Mouse (Mus musculus) MEL (cell line): Measurements from ENCODE around the gene Map2k5. TPM values are rescaled to one million over a fixed set of nuclear protein-coding genes. Genes with fewer than 3 reads are reported as not detected.

ENCODE experiments used
- DNase-seq: peaks from one replicate; pipeline ENCODE4 v3.0.0; 2011; ENCODE audit warnings: low read depth, low spot score
- H3K27ac ChIP-seq: 2 replicates; pipeline ENCODE4 v1.5.1; 2012; ENCODE audit warnings: low read depth, mild to moderate bottlenecking, control low read depth, low read length, moderate library complexity; ENCODE audit not compliant: control insufficient read depth
- H3K27me3 ChIP-seq, 2 experiments: fragments of 150-350 bp in 1 of 2; sonication (generic) in 1 of 2; 2 replicates each; pipeline ENCODE4 v1.6.1; 2012; ENCODE audit warnings: low read length in 2 of 2, mild to moderate bottlenecking in 2 of 2, improper control_type of control experiment in 1 of 2, moderate library complexity in 1 of 2; ENCODE audit not compliant: insufficient read depth in 2 of 2, control insufficient read depth in 1 of 2
- H3K36me3 ChIP-seq, 2 experiments: 2 replicates each; pipeline ENCODE4 v1.6.1; 2012 to 2014; ENCODE audit warnings: low read length in 2 of 2, improper control_type of control experiment in 1 of 2, inconsistent platforms in 1 of 2, mild to moderate bottlenecking in 1 of 2; ENCODE audit not compliant: insufficient read depth in 2 of 2, control insufficient read depth in 1 of 2
- H3K4me1 ChIP-seq, 2 experiments: fragments of 150-350 bp in 1 of 2; sonication (generic) in 1 of 2; 2 replicates each; pipeline ENCODE4 v1.6.1; 2012; ENCODE audit warnings: low read length in 2 of 2, improper control_type of control experiment in 1 of 2, mild to moderate bottlenecking in 1 of 2; ENCODE audit not compliant: insufficient read depth in 2 of 2, control insufficient read depth in 1 of 2
- H3K4me3 ChIP-seq, 2 experiments: fragments of 150-350 bp in 1 of 2; sonication (generic) in 1 of 2; 2 replicates each; pipeline ENCODE4 v1.5.1; 2012; ENCODE audit warnings: low read depth in 2 of 2, low read length in 2 of 2, mild to moderate bottlenecking in 2 of 2, moderate library complexity in 2 of 2, control low read depth in 1 of 2, improper control_type of control experiment in 1 of 2; ENCODE audit not compliant: control insufficient read depth in 1 of 2, insufficient read depth in 1 of 2
- H3K79me2 ChIP-seq: 2 replicates; pipeline ENCODE4 v1.6.1; 2012; ENCODE audit warnings: mild to moderate bottlenecking, low read length, moderate library complexity; ENCODE audit not compliant: control insufficient read depth, poor library complexity, insufficient read depth
- H3K9ac ChIP-seq: 2 replicates; pipeline ENCODE4 v1.6.1; 2012; ENCODE audit warnings: low read depth, mild to moderate bottlenecking, control low read depth, low read length, moderate library complexity; ENCODE audit not compliant: control insufficient read depth, poor library complexity, severe bottlenecking
- H3K9me3 ChIP-seq: fragments of 150-350 bp; sonication (generic); replicated peaks from 2 replicates; pipeline ENCODE4 v1.6.1; 2012; ENCODE audit warnings: mild to moderate bottlenecking, low read length, improper control_type of control experiment, moderate library complexity; ENCODE audit not compliant: insufficient read depth
- BHLHE40 ChIP-seq: IDR thresholded peaks from 2 replicates; pipeline ENCODE4 v1.6.1; 2012; ENCODE audit warnings: low read depth, mild to moderate bottlenecking, inconsistent platforms, low read length, improper control_type of control experiment, borderline replicate concordance
- CHD2 ChIP-seq: IDR thresholded peaks from 2 replicates; pipeline ENCODE4 v1.6.1; 2011; ENCODE audit warnings: low read length, improper control_type of control experiment
- CTCF ChIP-seq, 3 experiments: IDR thresholded peaks in 2 of 3; conservative IDR thresholded peaks in 1 of 3; 2 replicates each; pipeline ENCODE4 v1.5.1; 2011 to 2012; ENCODE audit warnings: low read length in 3 of 3, low read depth in 2 of 3, mild to moderate bottlenecking in 2 of 3, improper control_type of control experiment in 1 of 3, inconsistent platforms in 1 of 3, mixed read lengths in 1 of 3, moderate library complexity in 1 of 3; ENCODE audit not compliant: control insufficient read depth in 1 of 3, insufficient read depth in 1 of 3, poor library complexity in 1 of 3, severe bottlenecking in 1 of 3
- E2F4 ChIP-seq: IDR thresholded peaks from 2 replicates; pipeline ENCODE4 v1.6.1; 2011; ENCODE audit warnings: low read depth, low read length, improper control_type of control experiment, borderline replicate concordance
- ETS1 ChIP-seq: IDR thresholded peaks from 2 replicates; pipeline ENCODE4 v1.6.1; 2012; ENCODE audit warnings: low read depth, mild to moderate bottlenecking, inconsistent platforms, low read length, improper control_type of control experiment, moderate library complexity
- HCFC1 ChIP-seq: IDR thresholded peaks from 2 replicates; pipeline ENCODE4 v1.6.1; 2012; ENCODE audit warnings: low read depth, mild to moderate bottlenecking, inconsistent platforms, low read length, improper control_type of control experiment, moderate library complexity
- JUND ChIP-seq: IDR thresholded peaks from 2 replicates; pipeline ENCODE4 v1.6.1; 2011; ENCODE audit warnings: low read depth, mild to moderate bottlenecking, improper control_type of control experiment, low read length
- MAFK ChIP-seq: IDR thresholded peaks from 2 replicates; pipeline ENCODE4 v1.6.1; 2011; ENCODE audit warnings: low read depth, mild to moderate bottlenecking, low read length, improper control_type of control experiment, borderline replicate concordance
- MAX ChIP-seq: IDR thresholded peaks from 2 replicates; pipeline ENCODE4 v1.6.1; 2011; ENCODE audit warnings: low read length, improper control_type of control experiment
- MAZ ChIP-seq: IDR thresholded peaks from 2 replicates; pipeline ENCODE4 v1.6.1; 2012; ENCODE audit warnings: low read depth, mild to moderate bottlenecking, inconsistent platforms, low read length, improper control_type of control experiment
- MXI1 ChIP-seq: IDR thresholded peaks from 2 replicates; pipeline ENCODE4 v1.6.1; 2011; ENCODE audit warnings: mild to moderate bottlenecking, low read depth, low read length, improper control_type of control experiment
- MYB ChIP-seq: IDR thresholded peaks from 2 replicates; pipeline ENCODE4 v1.6.1; 2011; ENCODE audit warnings: mild to moderate bottlenecking, low read depth, low read length, improper control_type of control experiment
- MYC ChIP-seq: IDR thresholded peaks from 2 replicates; pipeline ENCODE4 v1.6.1; 2011; ENCODE audit warnings: low read depth, mild to moderate bottlenecking, low read length, improper control_type of control experiment, moderate library complexity
- NRF1 ChIP-seq: IDR thresholded peaks from 2 replicates; pipeline ENCODE4 v1.6.1; 2014; ENCODE audit warnings: low read depth, mild to moderate bottlenecking, inconsistent platforms, low read length, improper control_type of control experiment, moderate library complexity; ENCODE audit not compliant: poor library complexity, insufficient read depth, severe bottlenecking
- POLR2A ChIP-seq, 2 experiments: IDR thresholded peaks; 2 replicates each; pipeline ENCODE4 v1.6.1; 2011 to 2012; ENCODE audit warnings: low read length in 2 of 2, mild to moderate bottlenecking in 2 of 2, control low read depth in 1 of 2, improper control_type of control experiment in 1 of 2, low read depth in 1 of 2, moderate library complexity in 1 of 2; ENCODE audit not compliant: control insufficient read depth in 1 of 2, insufficient read depth in 1 of 2, poor library complexity in 1 of 2
- POLR2AphosphoS2 ChIP-seq: IDR thresholded peaks from 2 replicates; pipeline ENCODE4 v1.6.1; 2011; ENCODE audit warnings: low read length, improper control_type of control experiment
- RAD21 ChIP-seq: IDR thresholded peaks from 2 replicates; pipeline ENCODE4 v1.6.1; 2011; ENCODE audit warnings: mild to moderate bottlenecking, low read depth, low read length, improper control_type of control experiment
- RCOR1 ChIP-seq: IDR thresholded peaks from 2 replicates; pipeline ENCODE4 v1.6.1; 2012; ENCODE audit warnings: low read depth, mild to moderate bottlenecking, inconsistent platforms, low read length, improper control_type of control experiment
- SIN3A ChIP-seq: IDR thresholded peaks from 2 replicates; pipeline ENCODE4 v1.6.1; 2012; ENCODE audit warnings: low read length, improper control_type of control experiment, inconsistent platforms
- TAL1 ChIP-seq: IDR thresholded peaks from 2 replicates; pipeline ENCODE4 v1.6.1; 2012; ENCODE audit warnings: mild to moderate bottlenecking, inconsistent platforms, low read length, moderate library complexity, mixed read lengths
- TBP ChIP-seq: IDR thresholded peaks from 2 replicates; pipeline ENCODE4 v1.8.0; 2011; ENCODE audit warnings: low read depth, low read length, improper control_type of control experiment
- USF1 ChIP-seq: IDR thresholded peaks from 2 replicates; pipeline ENCODE4 v1.6.1; 2014; ENCODE audit warnings: low read depth, mild to moderate bottlenecking, inconsistent platforms, low read length, improper control_type of control experiment, moderate library complexity
- USF2 ChIP-seq, 2 experiments: IDR thresholded peaks; 2 replicates each; pipeline ENCODE4 v1.6.1; 2011 to 2012; ENCODE audit warnings: improper control_type of control experiment in 2 of 2, low read length in 2 of 2, borderline replicate concordance in 1 of 2, inconsistent platforms in 1 of 2, low read depth in 1 of 2, mild to moderate bottlenecking in 1 of 2; ENCODE audit not compliant: insufficient read depth in 1 of 2
- ZC3H11A ChIP-seq: IDR thresholded peaks from 2 replicates; pipeline ENCODE4 v1.6.1; 2012; ENCODE audit warnings: low read depth, mild to moderate bottlenecking, inconsistent platforms, low read length, improper control_type of control experiment
- ZMIZ1 ChIP-seq: IDR thresholded peaks from 2 replicates; pipeline ENCODE4 v1.6.1; 2012; ENCODE audit warnings: low read depth, mild to moderate bottlenecking, inconsistent platforms, low read length, improper control_type of control experiment, moderate library complexity
- ZNF384 ChIP-seq: IDR thresholded peaks from 2 replicates; pipeline ENCODE4 v1.6.1; 2012; ENCODE audit warnings: low read depth, mild to moderate bottlenecking, inconsistent platforms, low read length, improper control_type of control experiment
- polyA plus RNA-seq, 2 experiments: library from polyadenylated mRNA; stranded (reverse) in 1 of 2; unstranded in 1 of 2; fragments of >175 nt in 1 of 2; fragments of >200 nt in 1 of 2; gene quantifications; 2 replicates each; pipeline versions ENCODE4 v1.2.1 to v1.2.4; 2012; ENCODE audit warnings: low replicate concordance in 2 of 2, low read depth in 1 of 2; ENCODE audit not compliant: insufficient read length in 2 of 2, insufficient read depth in 1 of 2, missing spikeins in 1 of 2
- total RNA-seq: library from RNA; depleted of rRNA; stranded (reverse); fragments of 300-350 nt; gene quantifications from 2 replicates; pipeline ENCODE4 v1.2.3, GENCODE M21; 2012

Map2k5 gene
- total and polyA plus RNA-seq, 3 experiments: 9.6 to 29.1 TPM; not detected in 1

GRCm38 (mm10) chr9:63349241-63349640, 28.5 kb downstream of the Map2k5 start:
- H3K36me3 ChIP-seq: no peaks in the 10 kb centered on the region; a peak in 2 of 4 replicates
- no peak overlapping the region for H3K27ac ChIP-seq
- TF ChIP-seq RAD21: no peak
- no peak for TF ChIP-seq MAFK
- TF ChIP-seq MYB: no peak
- no peak for TF ChIP-seq ZNF384
- no peak for TF ChIP-seq BHLHE40
- TF ChIP-seq MAX: no peak
- TF ChIP-seq MAZ: no peak
- TF ChIP-seq POLR2AphosphoS2: no peak
- TF ChIP-seq TBP: no peak
- no peak for TF ChIP-seq USF1
- no peak for TF ChIP-seq MXI1
- TF ChIP-seq NRF1: no peak
- no peak for TF ChIP-seq TAL1
- no peak for TF ChIP-seq SIN3A
- no peak for TF ChIP-seq CHD2
- no peak for TF ChIP-seq MYC
- no peak for TF ChIP-seq ETS1
- TF ChIP-seq HCFC1: no peak
- no peak for TF ChIP-seq JUND
- no peak overlapping the region for H3K9ac ChIP-seq
- H3K4me1 ChIP-seq: no peaks in the 10 kb centered on the region; a peak in 1 of 4 replicates
- H3K9me3 ChIP-seq: no peaks in the 10 kb centered on the region
- no peak for DNase-seq
- H3K79me2 ChIP-seq: no peaks in the 10 kb centered on the region
- H3K27me3 ChIP-seq: no peaks in the 10 kb centered on the region
- H3K4me3 ChIP-seq: no peak overlapping the region

GRCm38 (mm10) chr9:63348146-63348545, 29.6 kb downstream of the Map2k5 start:
- no peak for TF ChIP-seq ZMIZ1
- no peak for TF ChIP-seq RCOR1
- TF ChIP-seq E2F4: no peak
- no peak for TF ChIP-seq MAZ
- no peak for TF ChIP-seq ZNF384
- TF ChIP-seq USF2 (IDR thresholded peaks at IDR 0.05; ENCODE audit: borderline replicate concordance in 1 of 2, insufficient read depth in 1 of 2, low read depth in 1 of 2, low read length in 2 of 2): no peak
- TF ChIP-seq CHD2: no peak
- TF ChIP-seq CTCF (IDR thresholded peaks at IDR 0.05 in 2 of 3, conservative IDR thresholded peaks at IDR 0.05 in 1 of 3; ENCODE audit: control insufficient read depth in 1 of 3, insufficient read depth in 1 of 3, low read depth in 2 of 3, low read length in 3 of 3, poor library complexity in 1 of 3, severe bottlenecking in 1 of 3): no peak
- TF ChIP-seq MYC: no peak
- TF ChIP-seq TBP: no peak
- no peak for TF ChIP-seq POLR2AphosphoS2
- no peak for TF ChIP-seq BHLHE40
- no peak for TF ChIP-seq POLR2A (IDR thresholded peaks at IDR 0.05; ENCODE audit: control insufficient read depth in 1 of 2, insufficient read depth in 1 of 2, low read depth in 1 of 2, low read length in 2 of 2, poor library complexity in 1 of 2)
- no peak for TF ChIP-seq RAD21
- TF ChIP-seq MAFK: no peak
- no peak for TF ChIP-seq MYB
- TF ChIP-seq ZC3H11A: no peak
- TF ChIP-seq MAX: no peak

More at GRCm38 (mm10) chr9:63348146-63348545, 29.6 kb downstream of the Map2k5 start:
- no peaks in the 10 kb centered on the region for H3K27me3 ChIP-seq
- H3K79me2 ChIP-seq: no peaks in the 10 kb centered on the region
- H3K36me3 ChIP-seq: no peaks in the 10 kb centered on the region; a peak in 2 of 4 replicates
- H3K27ac ChIP-seq: no peak overlapping the region
- H3K9me3 ChIP-seq: no peaks in the 10 kb centered on the region
- H3K9ac ChIP-seq: no peak overlapping the region
- no peak for DNase-seq
- no peaks in the 10 kb centered on the region; a peak in 1 of 4 replicates for H3K4me1 ChIP-seq
- H3K4me3 ChIP-seq: no peak overlapping the region
